Mouse (Mus musculus) frontal cortex, postnatal 14 days (tissue): ENCODE data around the gene Cep70.

Source experiments
- DNase-seq, 2 experiments: peaks; one replicate each; pipeline ENCODE4 v3.0.0; 2022; ENCODE audit warnings: low spot score in 2 of 2

Gene Cep70

GRCm38 (mm10) chr9:99243190-99243894 is at the start of gene Cep70:
TSS of gene Cep70 (plus strand) at chr9:99243367.
- peak; percentile 89 to 94 for DNase-seq

DNA sequence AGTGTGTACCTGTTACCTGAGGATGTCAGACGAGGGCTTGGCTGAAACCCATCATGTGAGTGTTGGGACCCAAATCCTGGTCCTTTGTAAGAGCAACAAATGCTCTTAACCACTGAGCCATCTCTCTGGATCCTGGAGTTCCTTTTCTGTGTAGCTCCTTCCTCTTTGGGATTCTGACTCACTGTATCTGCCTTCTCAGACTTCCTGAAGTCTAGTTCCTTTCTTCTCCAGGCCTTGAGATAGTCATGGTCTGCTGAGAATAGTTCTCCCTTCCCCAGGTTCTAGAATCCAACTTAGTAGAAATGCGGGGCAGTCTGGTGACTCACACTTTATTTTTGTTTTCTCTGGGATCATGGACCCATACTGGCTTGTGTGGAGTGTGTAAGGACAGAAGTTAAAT is 30.5 kb upstream of the Cep70 start:
- no peak for DNase-seq

DNA sequence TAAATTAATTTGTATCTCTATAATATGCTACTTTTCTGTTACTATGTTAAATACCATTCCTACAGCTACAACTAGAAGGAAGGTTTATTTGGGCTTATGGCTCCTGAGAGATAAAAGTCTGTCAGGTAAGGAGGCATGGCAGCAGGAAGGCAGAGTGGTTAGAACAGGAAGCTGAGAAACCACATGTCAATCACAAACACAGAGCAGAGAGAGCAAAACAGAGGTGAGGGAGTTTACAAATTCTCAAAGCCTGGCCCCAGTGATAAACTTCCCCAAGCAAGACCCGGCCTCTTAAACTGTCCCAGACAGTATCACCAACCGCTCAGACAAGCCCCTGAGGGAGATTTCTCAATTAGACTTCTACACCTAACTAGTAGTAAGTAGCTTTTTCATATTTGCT is 27.0 kb upstream of the Cep70 start:
- DNase-seq, result no peak

DNA sequence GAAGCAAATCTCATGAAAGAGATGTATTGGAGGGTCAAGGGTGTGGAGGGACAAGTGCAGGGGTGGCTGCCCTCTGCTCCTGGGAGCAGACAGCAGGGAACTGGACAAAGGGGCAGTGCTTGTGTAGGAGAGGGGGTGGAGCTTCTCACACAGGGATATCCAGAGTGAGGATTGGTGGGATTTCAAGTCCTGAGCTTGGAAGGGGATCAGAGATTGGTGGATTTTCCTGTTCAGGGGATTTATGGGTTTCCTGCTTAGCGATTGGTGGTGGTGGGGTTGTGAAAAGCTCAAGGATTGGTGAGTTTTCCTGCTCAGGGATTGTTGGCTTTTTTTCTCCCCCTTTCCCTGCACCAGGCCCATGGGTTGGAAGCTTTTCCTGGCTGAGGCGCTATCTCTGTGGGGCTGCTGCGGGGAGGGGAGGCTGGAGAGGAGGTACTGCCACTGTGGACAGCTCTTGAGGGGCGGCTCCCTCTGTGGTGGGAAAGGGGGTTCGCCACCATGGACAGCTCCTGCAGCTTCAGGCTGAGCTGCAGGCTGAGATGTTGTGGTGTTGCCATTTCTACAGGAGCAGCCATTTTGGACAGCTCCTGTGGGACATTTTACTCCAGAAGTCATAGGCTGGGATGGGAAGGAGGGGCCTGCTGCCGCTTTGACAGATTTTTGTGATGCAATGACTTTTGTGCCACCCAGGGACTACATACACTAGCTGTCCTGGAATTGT is 25.0 kb upstream of the Cep70 start:
- DNase-seq, result no peak

DNA sequence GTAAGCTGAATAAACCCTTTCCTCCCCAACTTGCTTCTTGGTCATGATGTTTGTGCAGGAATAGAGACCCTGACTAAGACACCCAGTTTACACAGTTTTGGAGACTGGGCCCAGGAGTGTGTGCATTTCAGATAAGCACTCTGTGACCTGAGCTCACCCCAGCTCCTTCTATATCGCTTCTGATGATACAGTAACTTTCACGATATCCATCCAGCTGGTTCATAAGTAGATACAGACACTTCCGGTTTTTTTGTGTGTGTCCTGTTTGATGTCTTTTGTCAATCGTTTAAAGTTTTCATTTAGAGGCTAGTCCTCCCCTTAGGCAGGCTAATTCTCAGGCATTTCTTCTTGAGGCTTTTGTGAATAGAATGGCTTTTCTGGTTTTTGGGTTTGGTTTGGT is 21.5 kb upstream of the Cep70 start:
- DNase-seq, result no peak

DNA sequence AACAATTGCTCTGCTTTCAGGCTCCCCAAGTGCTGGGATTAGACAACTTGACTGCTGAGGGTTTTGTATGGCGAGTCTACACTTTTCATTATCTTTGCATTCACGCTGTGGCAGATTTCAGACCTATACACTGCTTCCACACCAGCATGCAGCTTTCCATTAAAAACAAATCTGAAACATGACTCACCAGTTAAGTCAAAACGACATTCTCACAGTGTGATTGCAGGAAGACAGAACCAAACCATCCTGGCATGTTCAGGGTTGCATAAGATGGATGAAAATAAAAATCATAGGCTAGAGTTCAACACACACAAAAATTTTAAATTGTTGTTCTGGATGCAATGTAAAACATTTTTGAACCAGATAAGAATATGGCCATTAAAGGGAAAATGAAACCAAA is 18.6 kb upstream of the Cep70 start:
- no peak for DNase-seq

DNA sequence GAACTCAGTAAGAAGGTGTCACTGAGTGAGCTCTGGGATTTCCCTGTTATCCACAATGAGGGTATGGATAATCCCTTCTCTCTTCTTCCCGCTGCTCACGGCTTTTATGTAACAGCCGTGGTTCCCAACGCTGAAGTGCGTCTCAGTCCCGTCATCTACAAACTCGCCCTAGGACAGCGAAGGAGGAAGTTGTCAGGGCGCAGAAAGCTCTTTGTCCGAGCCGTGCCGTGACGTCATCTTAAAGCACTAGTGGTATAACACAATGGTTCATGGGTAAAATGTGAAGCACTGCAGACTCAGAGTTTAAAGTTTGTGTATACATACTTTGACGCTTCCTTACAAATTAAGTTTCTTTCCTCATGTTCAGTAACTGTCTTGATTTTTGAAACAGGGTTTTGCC is 13.7 kb upstream of the Cep70 start:
- no peak for DNase-seq

DNA sequence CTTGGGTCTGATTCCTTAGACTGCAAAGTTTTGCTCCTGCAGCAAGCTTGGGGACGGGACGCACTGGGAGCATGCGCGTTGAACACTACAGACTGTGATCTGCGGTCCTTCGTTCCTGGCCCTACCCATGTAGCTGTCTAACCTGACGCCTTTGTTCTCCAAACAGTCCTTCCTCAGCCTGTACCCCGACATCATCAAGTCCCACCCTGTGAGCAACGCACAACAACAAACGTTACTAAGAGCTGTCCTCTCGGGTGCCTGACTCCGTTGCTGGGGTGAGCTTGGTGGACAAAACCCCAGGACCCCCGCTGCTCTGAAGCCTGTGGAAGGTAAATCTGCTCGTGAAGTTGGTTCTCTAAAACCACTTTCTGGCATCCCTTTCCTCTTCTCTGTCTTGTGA is 6.0 kb upstream of the Cep70 start, which contains the start of gene Faiml:
TSS of gene Faiml (minus strand) at position 101 of the 400 bp plus-strand sequence.
- no peak for DNase-seq

- no peak for DNase-seq
These were observed 4.9 kb upstream of the Cep70 start for GRCm38 (mm10) chr9:99238276-99238675.

DNA sequence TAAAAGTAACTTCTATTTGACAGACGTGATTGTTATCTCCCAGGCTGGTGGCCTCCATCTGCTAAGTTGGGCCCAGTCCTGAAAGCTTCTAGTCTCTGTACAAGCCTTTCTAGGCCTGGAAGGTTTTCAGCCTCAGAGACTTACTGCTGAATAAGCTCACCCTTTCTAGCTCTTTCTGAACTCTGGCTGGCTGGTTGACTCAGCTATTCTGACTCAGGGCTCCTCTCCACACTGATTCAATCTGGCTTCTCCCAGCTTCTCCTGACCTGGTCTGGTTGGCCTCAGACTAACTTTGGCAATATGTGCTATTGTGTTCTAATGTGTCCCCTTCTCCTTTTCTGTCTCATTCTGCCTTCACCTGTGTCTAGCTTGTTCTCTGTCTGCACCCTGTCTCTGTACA is 3.9 kb upstream of the Cep70 start:
- DNase-seq, result no peak

DNA sequence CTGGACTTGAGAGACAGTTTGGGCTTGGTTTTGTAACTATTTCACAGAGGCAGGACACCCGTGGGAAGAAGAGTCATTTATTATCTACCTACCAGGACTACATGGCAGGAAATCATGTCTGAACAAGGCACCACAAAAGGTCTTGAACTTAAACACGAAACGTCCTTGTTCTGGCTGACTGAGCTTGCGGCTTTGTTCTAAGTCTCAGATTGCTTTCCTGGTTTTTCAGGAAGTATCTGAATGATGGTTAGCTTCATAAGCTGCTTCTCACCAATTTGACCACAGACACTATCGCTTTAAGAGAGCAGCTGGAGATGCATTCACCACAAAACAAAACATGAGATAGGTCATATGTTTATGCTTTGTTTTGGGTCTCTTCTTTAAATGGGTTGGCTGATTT is 2.6 kb upstream of the Cep70 start:
- DNase-seq, result no peak

GRCm38 (mm10) chr9:99242035-99242434 is 1.1 kb upstream of the Cep70 start:
- DNase-seq, result peak; percentile 23 to 46

- DNase-seq, result no peak
These were observed 506 bp upstream of the Cep70 start for GRCm38 (mm10) chr9:99242533-99243189.

DNA sequence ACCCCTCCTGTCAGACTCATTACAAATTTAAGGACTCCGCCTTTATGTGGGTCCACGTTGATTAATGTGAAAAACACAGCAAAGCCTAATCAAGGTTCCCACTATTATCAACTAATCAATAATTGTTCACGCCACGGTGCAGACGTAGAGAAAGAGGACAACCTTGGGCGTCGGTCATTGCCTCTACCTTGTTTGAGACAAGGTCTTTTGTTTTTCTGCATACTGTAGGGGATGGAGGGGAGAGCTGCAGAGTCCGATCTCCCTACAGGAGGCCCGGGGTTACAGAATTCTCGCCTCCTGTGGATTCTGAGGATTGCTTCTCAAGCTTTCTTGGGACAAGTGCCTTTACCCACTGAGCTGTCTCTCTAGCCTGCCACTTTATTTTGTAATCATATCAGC is 727 bp downstream of the Cep70 start:
- peak in 1 of 2 experiments; percentile 8 for DNase-seq

- no peak for DNase-seq
These were observed 5.1 kb downstream of the Cep70 start for GRCm38 (mm10) chr9:99248304-99248703.

GRCm38 (mm10) chr9:99248906-99249305 is 5.7 kb downstream of the Cep70 start:
- no peak for DNase-seq

- DNase-seq, result no peak
These were observed 10.7 kb downstream of the Cep70 start for GRCm38 (mm10) chr9:99253861-99254260.

DNA sequence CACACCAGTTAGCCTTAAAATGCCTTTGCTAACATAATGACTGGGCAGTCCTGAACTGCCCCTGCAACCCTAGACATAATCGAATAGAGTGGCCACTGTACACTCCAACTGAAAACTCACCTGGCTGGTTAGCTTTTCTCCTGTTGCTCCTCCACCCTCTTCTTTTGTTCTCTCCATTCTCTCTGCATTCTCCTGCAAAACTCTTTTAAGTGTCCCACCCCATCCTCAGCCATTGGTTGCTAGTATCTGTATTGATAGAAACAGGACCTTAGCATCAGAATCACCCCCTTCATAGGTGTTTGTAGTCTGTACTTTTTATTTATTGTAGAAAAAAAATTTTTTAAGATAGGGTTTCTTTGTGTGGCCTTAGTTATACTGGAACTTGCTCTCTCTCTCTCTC is 13.0 kb downstream of the Cep70 start:
- DNase-seq, result no peak

DNA sequence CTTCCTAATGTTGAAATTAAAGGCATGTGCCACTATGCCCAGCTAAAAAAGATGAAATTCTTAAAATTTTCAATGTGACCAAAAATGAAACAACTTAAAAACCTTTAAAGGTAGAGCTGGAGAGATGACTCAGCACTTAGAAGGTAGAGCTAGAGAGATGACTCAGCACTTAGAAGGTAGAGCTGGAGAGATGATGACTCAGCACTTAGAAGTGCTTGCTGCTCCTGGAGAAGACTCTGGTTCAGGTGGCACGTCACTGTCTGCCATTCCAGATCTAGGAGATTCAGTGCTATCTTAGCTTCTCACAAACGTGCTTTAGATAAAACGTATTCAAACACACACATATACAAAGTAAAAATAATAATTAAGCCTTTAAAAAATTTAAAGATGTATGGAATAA is 13.7 kb downstream of the Cep70 start:
- DNase-seq, result no peak

- no peak for DNase-seq
These were observed 15.7 kb downstream of the Cep70 start for GRCm38 (mm10) chr9:99258891-99259290.

DNA sequence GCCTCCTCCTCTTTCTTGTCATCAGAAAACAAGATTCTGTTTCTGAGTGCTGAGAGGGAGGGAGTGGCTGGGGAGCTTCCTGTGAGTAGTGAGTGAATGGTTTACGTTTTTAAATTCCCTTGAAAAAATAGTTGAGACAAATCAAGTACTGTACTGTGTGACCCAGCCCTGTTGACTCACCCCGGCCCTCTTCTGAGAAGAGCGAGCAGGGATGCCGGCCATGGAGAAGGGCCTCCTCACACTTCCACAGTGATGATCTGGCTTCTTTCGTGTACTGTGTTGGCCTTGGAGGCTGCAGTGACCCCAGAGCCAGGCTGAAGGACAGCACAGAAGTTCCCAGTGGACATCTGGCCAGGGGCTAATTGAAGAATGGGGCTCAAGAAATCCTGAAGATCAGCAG is 61.1 kb downstream of the Cep70 start:
- DNase-seq, result no peak

DNA sequence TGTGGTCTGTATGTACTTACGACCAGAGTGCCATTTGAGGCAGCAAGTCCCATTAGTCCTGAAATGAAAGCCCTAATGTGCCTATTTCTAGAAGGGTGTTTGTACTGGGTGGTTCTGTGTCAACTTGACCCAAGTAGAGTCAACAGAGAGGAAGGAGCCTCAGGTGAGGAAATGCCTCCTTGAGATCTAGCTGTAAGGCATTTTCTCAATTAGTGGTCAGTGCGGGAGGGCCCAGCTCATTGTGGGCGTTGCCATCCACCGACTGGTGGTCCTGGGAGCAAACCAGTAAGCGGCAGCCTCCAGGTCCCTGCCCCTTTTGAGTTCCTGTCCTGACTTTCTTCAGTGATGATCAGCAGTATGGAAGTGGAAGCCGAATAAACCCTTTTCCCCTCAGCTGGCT is 63.1 kb downstream of the Cep70 start:
- no peak for DNase-seq
